Mouse (Mus musculus) spleen, postnatal 36 days (tissue): ENCODE data around the gene Fbxo17.
"Not testable (repeated sequence)": the region's sequence is repeated elsewhere in the genome, so short reads cannot be mapped to it uniquely, and the experiment has no call there.

Experiments used
- DNase-seq, 2 experiments: peaks; one replicate each; pipeline ENCODE4 v3.0.0; 2022; ENCODE audit warnings: low spot score in 2 of 2, mixed read lengths in 1 of 2

Fbxo17 gene

GRCm38 (mm10) chr7:28716590-28717281, at the start of gene Fbxo17:
Fbxo17 (plus strand) TSS chr7:28716804.
- DNase-seq, result peak; percentile 22 to 45

- peak; percentile 22 to 43 for DNase-seq
Observed at GRCm38 (mm10) chr7:28671172-28671571, 45.4 kb upstream of the Fbxo17 start.

DNA sequence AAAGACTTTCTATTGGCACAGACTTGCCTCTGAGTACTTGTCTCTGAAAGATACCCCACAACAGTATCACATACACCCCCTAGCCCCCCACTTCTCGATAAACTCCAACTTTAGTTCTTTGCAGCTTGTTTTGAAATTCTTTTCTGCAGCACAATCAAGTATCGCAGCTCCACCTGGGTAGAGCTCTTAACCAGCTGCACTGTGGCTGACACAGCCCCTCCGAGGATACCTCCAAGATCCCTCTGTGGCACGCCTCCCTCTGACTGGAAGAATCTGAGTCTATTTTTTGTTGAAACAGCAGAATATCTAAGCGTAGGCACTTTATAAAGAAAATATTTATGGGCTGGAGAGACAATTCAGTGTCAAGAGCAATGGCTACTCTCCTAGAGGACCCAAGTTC, 44.3 kb upstream of the Fbxo17 start:
- no peak for DNase-seq

GRCm38 (mm10) chr7:28672786-28673185, 43.8 kb upstream of the Fbxo17 start:
- not testable (repeated sequence) for DNase-seq

- no peak for DNase-seq
Observed at GRCm38 (mm10) chr7:28674994-28675393, 41.6 kb upstream of the Fbxo17 start.

DNA sequence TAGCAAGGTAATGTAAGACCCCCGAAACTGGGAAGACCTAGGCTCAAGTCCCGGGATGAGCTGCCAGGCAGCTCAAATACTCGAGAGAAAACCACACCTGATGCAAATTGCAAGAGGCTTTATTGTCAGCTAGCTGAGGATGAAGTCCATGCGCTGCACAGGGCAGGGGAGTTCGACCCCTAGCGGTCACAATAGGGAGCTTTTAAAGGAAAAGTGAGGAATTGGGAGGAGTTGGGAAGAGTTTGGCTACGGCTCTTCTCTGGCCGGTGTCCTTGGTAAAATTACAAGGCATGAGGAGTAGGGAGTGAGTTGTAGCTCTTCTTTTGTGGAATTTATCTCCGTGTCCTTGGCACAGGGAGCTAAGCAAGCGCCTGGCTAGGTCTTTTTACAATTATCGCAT, 40.9 kb upstream of the Fbxo17 start:
- no peak for DNase-seq

DNA sequence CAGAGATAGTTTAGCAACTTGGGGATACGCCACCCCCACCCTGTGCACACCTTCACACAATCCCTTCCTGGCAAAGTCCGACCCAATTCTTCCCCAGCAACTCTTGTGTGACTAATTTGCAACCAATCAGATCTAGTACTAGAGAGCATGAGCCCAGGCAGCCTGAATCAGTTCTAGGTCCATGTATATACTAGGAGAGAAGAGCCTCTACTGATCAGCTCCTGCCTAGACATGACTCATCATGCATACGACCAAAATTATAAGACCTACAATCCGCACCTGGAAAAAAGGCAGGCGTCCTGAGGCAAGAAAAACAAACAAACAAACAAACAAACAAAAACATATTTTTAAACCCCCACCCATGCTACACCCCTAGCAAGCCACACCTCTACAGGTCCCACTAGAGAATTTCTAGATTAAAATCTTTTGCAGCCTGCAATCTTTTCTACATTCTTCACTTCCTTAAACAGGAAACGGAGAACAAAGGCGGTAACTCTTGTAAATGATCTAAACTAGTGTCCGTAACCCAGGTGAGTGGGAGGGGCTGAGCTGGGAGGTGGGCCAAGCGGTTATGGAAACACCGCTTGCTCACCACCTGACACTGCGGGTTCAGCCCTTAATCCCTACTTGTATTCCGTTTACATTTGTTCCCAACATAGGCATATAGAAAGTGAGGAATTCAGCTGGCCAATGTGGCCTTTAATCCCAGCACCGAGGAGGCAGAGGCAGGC, 39.6 kb upstream of the Fbxo17 start:
- peak; percentile 14 to 29 for DNase-seq

DNA sequence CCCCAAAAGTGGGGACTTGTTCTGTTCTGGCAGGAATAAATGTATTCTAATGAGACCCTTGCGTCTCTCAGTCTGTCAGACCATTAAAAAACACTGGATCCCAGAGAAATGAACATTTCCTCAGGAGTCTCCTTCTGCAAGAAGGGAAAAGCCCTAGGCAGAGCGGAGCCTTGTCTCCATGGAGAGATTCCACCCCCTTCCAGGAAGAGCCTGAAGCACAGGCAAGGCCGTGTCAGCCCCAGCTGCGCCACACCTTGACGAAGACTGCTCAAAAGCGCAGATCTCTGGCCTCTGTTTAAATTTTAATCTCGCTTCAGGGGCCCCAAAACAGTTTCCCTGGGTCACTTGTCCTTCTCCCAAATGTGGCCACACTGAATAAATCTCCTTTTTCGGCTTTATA, 39.0 kb upstream of the Fbxo17 start:
- DNase-seq, result no peak

- no peak for DNase-seq
Observed at GRCm38 (mm10) chr7:28691075-28691474, 25.5 kb upstream of the Fbxo17 start.

- no peak for DNase-seq
Observed at GRCm38 (mm10) chr7:28692545-28693320, 23.9 kb upstream of the Fbxo17 start, which contains the start of gene Fbxo27. Fbxo27 (plus strand) TSS chr7:28692849.

DNA sequence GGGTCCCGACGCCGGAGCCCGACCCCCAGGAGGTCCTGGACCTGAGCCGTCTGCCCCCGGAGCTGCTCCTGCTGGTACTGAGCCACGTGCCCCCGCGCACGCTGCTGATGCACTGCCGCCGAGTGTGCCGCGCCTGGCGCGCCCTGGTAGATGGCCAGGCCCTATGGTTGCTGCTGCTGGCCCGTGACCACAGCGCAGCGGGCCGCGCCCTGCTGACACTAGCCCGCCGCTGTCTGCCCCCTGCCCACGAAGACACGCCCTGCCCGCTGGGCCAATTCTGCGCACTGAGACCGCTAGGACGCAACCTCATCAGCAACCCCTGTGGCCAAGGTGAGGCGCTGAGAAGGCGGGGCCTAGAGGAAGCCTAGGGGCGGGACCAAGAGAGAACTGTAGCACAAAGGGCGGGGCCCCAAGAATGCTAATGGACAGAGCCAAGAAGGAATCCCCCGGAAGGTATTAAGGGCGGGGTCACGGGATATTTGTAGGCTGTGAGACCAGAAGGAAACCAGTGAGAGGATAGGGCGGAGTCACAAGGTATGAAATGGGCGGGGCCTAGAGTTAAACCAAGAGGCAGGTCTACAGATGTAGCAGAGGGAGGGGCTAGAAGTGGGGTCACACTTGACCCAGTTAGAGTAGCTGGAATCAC, 23.2 kb upstream of the Fbxo17 start:
- DNase-seq, result peak; percentile 77 to 86

DNA sequence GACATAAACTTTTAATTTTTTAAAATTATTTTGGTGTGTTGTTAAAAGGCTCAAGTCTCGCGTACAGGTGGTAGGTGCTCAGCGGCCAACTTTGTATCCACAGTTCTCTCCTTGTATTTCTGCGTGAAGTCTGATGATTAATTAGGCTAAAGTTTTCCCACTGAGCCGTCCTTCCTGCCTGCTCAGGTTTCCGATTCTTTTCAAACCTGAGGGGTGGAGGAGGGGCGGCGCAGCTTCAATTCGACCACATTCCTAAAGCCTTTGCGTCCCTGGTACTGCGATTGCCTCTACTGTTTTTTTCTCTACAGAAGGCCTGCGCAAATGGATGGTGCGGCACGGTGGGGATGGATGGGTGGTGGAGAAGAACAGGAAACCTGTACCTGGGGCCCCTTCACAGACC, 22.2 kb upstream of the Fbxo17 start:
- DNase-seq, result no peak

DNA sequence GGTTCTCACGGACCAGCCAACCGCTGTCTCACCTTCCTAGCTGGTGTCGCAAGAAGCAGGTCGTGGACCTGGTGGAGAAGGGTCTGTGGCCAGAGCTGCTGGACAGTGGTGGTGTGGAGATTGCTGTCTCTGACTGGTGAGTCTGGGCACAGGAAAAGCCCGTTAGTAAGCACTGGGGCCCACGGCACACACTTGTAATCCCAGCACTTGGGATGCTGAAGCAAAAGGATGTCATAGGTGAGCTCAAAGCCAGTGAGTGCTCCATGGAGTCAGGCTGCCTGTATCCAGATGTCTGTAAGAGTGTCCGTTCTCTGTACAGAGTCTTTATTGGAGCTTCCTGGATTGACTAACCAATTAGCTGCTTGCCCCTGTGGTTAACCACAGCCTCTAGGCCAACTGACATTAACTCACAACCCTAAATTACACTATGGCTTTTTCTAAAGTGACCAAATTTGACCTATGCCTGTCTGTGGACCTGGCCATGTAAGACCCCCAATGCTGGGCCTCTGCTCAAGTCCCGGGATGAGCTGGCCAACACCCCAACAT, 21.6 kb upstream of the Fbxo17 start:
- DNase-seq, result no peak

DNA sequence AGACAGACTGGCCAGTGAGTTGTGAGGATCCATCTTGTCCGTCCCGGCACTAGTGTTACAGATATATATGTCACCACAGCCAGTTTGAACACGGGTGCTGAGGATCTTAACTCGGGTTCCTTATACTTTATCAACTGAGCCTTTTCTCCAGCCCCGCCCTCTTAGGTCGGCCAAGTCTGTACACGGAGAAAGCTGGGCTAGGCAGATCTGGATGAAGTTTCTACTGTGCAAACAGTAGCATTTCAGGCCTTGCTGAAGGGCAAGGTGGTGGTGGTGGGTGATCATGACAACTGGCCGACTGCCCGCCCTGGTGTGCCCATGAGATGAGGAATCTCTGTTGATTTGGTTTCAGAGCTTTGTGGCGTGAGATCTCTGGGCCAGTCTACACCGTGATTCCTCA, 19.3 kb upstream of the Fbxo17 start:
- no peak for DNase-seq

GRCm38 (mm10) chr7:28700269-28700668, 16.3 kb upstream of the Fbxo17 start:
- no peak for DNase-seq

- not testable (repeated sequence) for DNase-seq
Observed at GRCm38 (mm10) chr7:28701306-28701705, 15.3 kb upstream of the Fbxo17 start.

DNA sequence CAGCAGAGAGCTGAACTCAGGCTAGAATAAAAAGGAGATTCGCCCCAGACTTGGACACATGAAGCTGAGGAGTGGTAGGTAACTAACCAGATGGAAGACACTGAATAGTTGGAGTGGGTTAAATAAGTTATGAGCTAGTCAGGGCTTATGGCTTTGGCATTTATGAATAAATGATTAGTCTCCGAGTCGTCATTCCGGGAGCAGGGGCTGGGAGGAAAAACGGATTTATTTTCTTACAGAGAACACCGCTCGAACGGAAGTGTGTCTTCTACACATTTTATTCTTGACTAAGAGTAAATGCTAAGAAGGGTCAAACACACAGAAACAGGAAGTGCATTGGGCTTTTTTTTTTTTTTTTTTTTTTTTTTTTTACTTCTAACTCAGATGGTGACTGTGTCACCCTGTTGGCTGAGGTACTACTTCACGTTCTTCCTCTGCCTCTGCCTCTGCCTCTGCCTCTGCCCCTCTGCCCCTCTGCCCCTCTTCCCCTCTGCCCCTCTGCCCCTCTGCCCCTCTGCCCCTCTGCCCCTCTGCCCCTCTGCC, 13.9 kb upstream of the Fbxo17 start:
- no peak for DNase-seq

GRCm38 (mm10) chr7:28709454-28709853, 7.2 kb upstream of the Fbxo17 start:
- no peak for DNase-seq

DNA sequence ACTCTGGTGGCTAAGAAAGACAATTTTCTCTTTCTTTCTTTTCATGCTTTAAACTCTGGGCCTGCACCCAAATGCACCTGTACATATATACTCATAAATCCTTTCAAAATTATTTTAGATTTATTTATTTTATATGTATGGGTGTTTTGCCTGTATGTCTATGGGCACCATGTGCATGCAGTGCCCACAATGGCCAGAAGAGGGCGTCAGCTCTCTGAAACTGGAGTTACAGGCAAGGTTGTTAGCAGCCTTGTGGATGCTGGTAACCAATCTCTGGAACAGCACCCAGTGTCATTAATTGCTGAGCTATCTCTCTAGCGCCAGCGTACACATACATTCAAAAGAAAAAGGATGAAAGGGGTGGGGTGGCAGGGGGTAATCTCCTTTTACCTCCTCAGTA, 5.6 kb upstream of the Fbxo17 start:
- no peak for DNase-seq

DNA sequence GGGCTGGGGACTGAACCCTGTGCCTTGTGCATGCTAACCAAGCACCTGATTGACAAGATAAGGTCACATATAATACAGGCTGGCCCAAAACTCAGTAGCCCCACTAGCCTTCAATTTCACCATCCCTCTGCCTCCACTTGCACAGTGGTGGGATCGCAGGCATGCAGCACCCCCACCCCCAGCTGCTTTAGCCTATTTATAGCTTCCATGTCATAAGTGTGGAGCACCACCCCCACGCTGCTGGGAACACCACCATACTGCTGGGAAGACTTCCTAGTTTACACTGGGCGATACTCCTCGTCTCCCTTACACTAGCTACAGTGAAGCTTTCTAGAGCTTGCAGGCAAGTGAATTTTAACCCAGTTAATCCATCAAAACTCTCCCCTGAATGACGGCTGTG, 1.9 kb upstream of the Fbxo17 start:
- DNase-seq, result no peak

DNA sequence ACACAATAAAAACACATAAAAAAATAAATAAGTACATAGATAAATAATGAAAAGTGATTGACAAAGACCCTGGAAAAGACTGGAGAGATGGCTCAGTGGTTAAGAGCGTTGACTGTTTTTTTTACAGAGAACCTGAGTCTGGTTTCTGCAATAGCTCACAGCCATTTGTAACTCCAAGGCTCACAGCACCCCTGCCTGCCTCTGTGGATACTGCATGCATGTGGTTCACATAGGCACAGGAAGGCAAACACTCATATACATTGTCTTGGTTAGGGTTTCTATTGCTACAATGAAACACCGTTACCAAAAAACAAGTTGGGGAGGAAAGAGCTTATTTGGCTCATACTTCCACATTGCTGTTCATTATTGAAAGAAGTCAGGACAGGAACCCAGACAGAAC, 1.0 kb upstream of the Fbxo17 start:
- DNase-seq, result no peak
